Mouse (Mus musculus): Measurements from ENCODE around the gene Parg. TPM values are rescaled to one million over a fixed set of nuclear protein-coding genes. Genes with fewer than 3 reads are reported as not detected.
A peak's percentile ranks its signal among the peaks of the same experiment; 100 is the strongest.
"Not testable (repeated sequence)": the region's sequence is repeated elsewhere in the genome, so short reads cannot be mapped to it uniquely, and the experiment has no call there.

Gene Parg
- polyA plus RNA-seq, 1 experiment from 2014 or later, result 23.9 TPM

- peaks cover 93% of the 10 kb centered on the region for H3K79me2 ChIP-seq (ENCODE audit: inconsistent target)
- H3K4me3 ChIP-seq (ENCODE audit: inconsistent target), result peak overlapping the region; percentile 75
- peak overlapping the region; percentile 99 for H3K27ac ChIP-seq
- 0% methylated on average over 2 of the region's 2 CpGs for WGBS (ENCODE audit: missing documents)
- H3K36me3 ChIP-seq (ENCODE audit: inconsistent target), result peaks cover 1% of the 10 kb centered on the region
Observed at GRCm38 (mm10) chr14:32166062-32166441, 35.7 kb upstream of the Parg start.

GRCm38 (mm10) chr14:32166840-32167239 is 34.9 kb upstream of the Parg start:
- Histone ChIP-seq H3K4me3 (ENCODE audit: inconsistent target) (peak overlapping the region; percentile 75), H3K27ac (peak overlapping the region; percentile 99), H3K36me3 (ENCODE audit: inconsistent target) (peaks cover 5% of the 10 kb centered on the region), H3K79me2 (ENCODE audit: inconsistent target) (peaks cover 93% of the 10 kb centered on the region)
- WGBS (ENCODE audit: missing documents), result 14% methylated on average over 1 of the region's 1 CpGs

GRCm38 (mm10) chr14:32167326-32167725 is 34.4 kb upstream of the Parg start:
- Histone ChIP-seq H3K36me3 (ENCODE audit: inconsistent target) (peaks cover 5% of the 10 kb centered on the region), H3K79me2 (ENCODE audit: inconsistent target) (peaks cover 93% of the 10 kb centered on the region), H3K27ac (peak overlapping the region; percentile 99), H3K4me3 (ENCODE audit: inconsistent target) (peak overlapping the region; percentile 75)
- WGBS (ENCODE audit: missing documents), result 7% methylated on average over 5 of the region's 5 CpGs

- peak overlapping the region; percentile 99 for H3K27ac ChIP-seq
- H3K36me3 ChIP-seq (ENCODE audit: inconsistent target), result peaks cover 13% of the 10 kb centered on the region
- WGBS (ENCODE audit: missing documents), result 2% methylated on average over 3 of the region's 3 CpGs
- peaks cover 90% of the 10 kb centered on the region for H3K79me2 ChIP-seq (ENCODE audit: inconsistent target)
- peak overlapping the region; percentile 75 for H3K4me3 ChIP-seq (ENCODE audit: inconsistent target)
Observed at GRCm38 (mm10) chr14:32168653-32169231, 33.0 kb upstream of the Parg start.

GRCm38 (mm10) chr14:32170137-32170536 is 31.6 kb upstream of the Parg start:
- Histone ChIP-seq H3K36me3 (ENCODE audit: inconsistent target) (peaks cover 22% of the 10 kb centered on the region), H3K27ac (peak overlapping the region; percentile 99), H3K4me3 (ENCODE audit: inconsistent target) (no peak overlapping the region), H3K79me2 (ENCODE audit: inconsistent target) (peaks cover 88% of the 10 kb centered on the region)
- WGBS (ENCODE audit: missing documents), result 86% methylated on average over 4 of the region's 4 CpGs

GRCm38 (mm10) chr14:32175310-32175709 is 26.4 kb upstream of the Parg start:
- Histone ChIP-seq H3K36me3 (ENCODE audit: inconsistent target) (peaks cover 46% of the 10 kb centered on the region), H3K27ac (no peak overlapping the region), H3K4me3 (ENCODE audit: inconsistent target) (no peak overlapping the region), H3K79me2 (ENCODE audit: inconsistent target) (peaks cover 55% of the 10 kb centered on the region)
- 92% methylated on average over 2 of the region's 2 CpGs for WGBS (ENCODE audit: missing documents)

GRCm38 (mm10) chr14:32176590-32176989 is 25.2 kb upstream of the Parg start:
- not testable (repeated sequence) for H3K27ac ChIP-seq; H3K4me3 ChIP-seq (ENCODE audit: inconsistent target)
- peaks cover 50% of the 10 kb centered on the region for H3K36me3 ChIP-seq (ENCODE audit: inconsistent target)
- peaks cover 42% of the 10 kb centered on the region for H3K79me2 ChIP-seq (ENCODE audit: inconsistent target)
- 83% methylated on average over 1 of the region's 5 CpGs for WGBS (ENCODE audit: missing documents)

GRCm38 (mm10) chr14:32179393-32180195 is 22.2 kb upstream of the Parg start:
- WGBS (ENCODE audit: missing documents), result 94% methylated on average over 10 of the region's 10 CpGs
- Histone ChIP-seq H3K79me2 (ENCODE audit: inconsistent target) (peaks cover 17% of the 10 kb centered on the region; the same call in 1 of the 2 replicates), H3K27ac (no peak overlapping the region), H3K4me3 (ENCODE audit: inconsistent target) (no peak overlapping the region), H3K36me3 (ENCODE audit: inconsistent target) (peaks cover 41% of the 10 kb centered on the region)

GRCm38 (mm10) chr14:32180861-32181260 is 20.9 kb upstream of the Parg start:
- H3K79me2 ChIP-seq (ENCODE audit: inconsistent target), result peaks cover 6% of the 10 kb centered on the region; the same call in 1 of the 2 replicates
- H3K4me3 ChIP-seq (ENCODE audit: inconsistent target), result no peak overlapping the region
- WGBS (ENCODE audit: missing documents), result 89% methylated on average over 6 of the region's 6 CpGs
- no peak overlapping the region for H3K27ac ChIP-seq
- peaks cover 38% of the 10 kb centered on the region for H3K36me3 ChIP-seq (ENCODE audit: inconsistent target)

- Histone ChIP-seq H3K79me2 (ENCODE audit: inconsistent target) (no peaks in the 10 kb centered on the region; the same call in 1 of the 2 replicates), H3K27ac (no peak overlapping the region), H3K36me3 (ENCODE audit: inconsistent target) (peaks cover 41% of the 10 kb centered on the region), H3K4me3 (ENCODE audit: inconsistent target) (no peak overlapping the region)
- WGBS (ENCODE audit: missing documents), result 86% methylated on average over 4 of the region's 4 CpGs
Observed at GRCm38 (mm10) chr14:32183846-32184245, 17.9 kb upstream of the Parg start.

- H3K36me3 ChIP-seq (ENCODE audit: inconsistent target), result peaks cover 39% of the 10 kb centered on the region
- WGBS (ENCODE audit: missing documents), result 88% methylated on average over 6 of the region's 6 CpGs
- no peak overlapping the region for H3K27ac ChIP-seq
- H3K79me2 ChIP-seq (ENCODE audit: inconsistent target), result peaks cover 49% of the 10 kb centered on the region
- no peak overlapping the region for H3K4me3 ChIP-seq (ENCODE audit: inconsistent target)
Observed at GRCm38 (mm10) chr14:32190627-32191391, 10.9 kb upstream of the Parg start.

- peaks cover 61% of the 10 kb centered on the region for H3K79me2 ChIP-seq (ENCODE audit: inconsistent target)
- WGBS (ENCODE audit: missing documents), result 94% methylated on average over 5 of the region's 5 CpGs
- no peak overlapping the region for H3K27ac ChIP-seq
- no peak overlapping the region for H3K4me3 ChIP-seq (ENCODE audit: inconsistent target)
- H3K36me3 ChIP-seq (ENCODE audit: inconsistent target), result peaks cover 41% of the 10 kb centered on the region
Observed at GRCm38 (mm10) chr14:32191926-32192325, 9.8 kb upstream of the Parg start.

GRCm38 (mm10) chr14:32192437-32192836 is 9.3 kb upstream of the Parg start:
- peaks cover 46% of the 10 kb centered on the region for H3K36me3 ChIP-seq (ENCODE audit: inconsistent target)
- H3K27ac ChIP-seq, result no peak overlapping the region
- H3K79me2 ChIP-seq (ENCODE audit: inconsistent target), result peaks cover 66% of the 10 kb centered on the region
- H3K4me3 ChIP-seq (ENCODE audit: inconsistent target), result no peak overlapping the region
- 30% methylated on average over 3 of the region's 3 CpGs for WGBS (ENCODE audit: missing documents)

- H3K4me3 ChIP-seq (ENCODE audit: inconsistent target); H3K27ac ChIP-seq: not testable (repeated sequence)
- Histone ChIP-seq H3K36me3 (ENCODE audit: inconsistent target) (peaks cover 48% of the 10 kb centered on the region), H3K79me2 (ENCODE audit: inconsistent target) (peaks cover 77% of the 10 kb centered on the region)
- 70% methylated on average over 5 of the region's 5 CpGs for WGBS (ENCODE audit: missing documents)
Observed at GRCm38 (mm10) chr14:32193557-32193956, 8.2 kb upstream of the Parg start.

Measured in macrophage (primary cell).